Mouse (Mus musculus): ENCODE results near the gene Prlh.

- TF ChIP-seq EP300 (IDR thresholded peaks at IDR 0.05; ENCODE audit: insufficient read depth, low read depth, low read length) = no peak
- no peak for TF ChIP-seq POLR2A (IDR thresholded peaks at IDR 0.05; ENCODE audit: insufficient read depth, low read depth, low read length)
- no peak for TF ChIP-seq CTCF (IDR thresholded peaks at IDR 0.05)
Measured at GRCm38 (mm10) chr1:90973574-90973911, 20.6 kb downstream of the Prlh start.
